Mouse (Mus musculus): ENCODE data around the gene Vmn1r80.
"Not testable (repeated sequence)": the region's sequence is repeated elsewhere in the genome, so short reads cannot be mapped to it uniquely, and the experiment has no call there.

The Vmn1r80 gene

GRCm38 (mm10) chr7:12188986-12189385 lies at the start of gene Vmn1r80:
Gene Vmn1r80 (plus strand): TSS chr7:12189286.
- no peak for DNase-seq (ENCODE audit: extremely low spot score)

- DNase-seq (ENCODE audit: extremely low spot score) = no peak
Observed at GRCm38 (mm10) chr7:12149957-12150356, 39.1 kb upstream of the Vmn1r80 start, which contains the start of gene Vmn1r78. Gene Vmn1r78 (plus strand): TSS chr7:12150257.

DNA sequence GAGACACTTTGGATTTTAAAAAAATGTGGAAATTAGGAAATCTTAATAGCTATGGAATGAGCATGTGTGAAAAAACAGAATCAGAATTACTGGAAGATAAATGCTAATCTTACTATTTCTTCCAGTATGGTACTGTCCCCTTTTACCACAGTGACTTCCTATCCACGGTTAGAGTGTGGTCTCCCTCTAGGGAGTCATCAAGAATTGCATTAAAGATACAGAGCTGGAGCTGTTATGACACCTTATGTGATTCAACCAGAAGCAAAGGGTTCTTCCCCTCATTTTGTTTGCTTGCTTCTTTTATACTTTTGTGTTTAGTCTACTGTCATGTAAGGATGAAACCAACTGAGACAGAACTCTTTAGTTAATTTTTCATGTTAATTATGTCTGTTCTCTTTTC lies 32.6 kb upstream of the Vmn1r80 start:
- not testable (repeated sequence) for DNase-seq (ENCODE audit: extremely low spot score)

DNA sequence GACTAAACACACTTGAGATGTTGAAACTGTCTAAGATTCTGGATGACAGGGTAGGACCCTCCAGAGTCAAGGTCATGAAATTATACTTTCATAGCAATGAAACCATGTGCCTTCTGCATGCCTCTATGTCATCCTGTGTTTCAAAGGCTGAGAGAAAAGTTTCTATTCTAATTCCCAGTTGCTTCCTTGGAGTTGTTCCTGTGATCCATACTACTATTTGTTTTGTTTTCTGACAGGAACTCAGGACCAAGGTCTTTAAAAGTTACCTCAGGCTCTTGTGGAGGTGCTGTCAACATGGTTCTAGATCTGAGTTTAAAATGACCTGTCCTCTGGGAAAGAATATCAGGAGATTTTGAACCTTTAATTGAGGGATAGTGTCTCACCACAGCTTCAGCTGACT lies 18.1 kb upstream of the Vmn1r80 start, which contains the start of gene Vmn1r79:
Vmn1r79 (plus strand) TSS at position 301 of the 400 bp plus-strand sequence.
- not testable (repeated sequence) for DNase-seq (ENCODE audit: extremely low spot score)

DNA sequence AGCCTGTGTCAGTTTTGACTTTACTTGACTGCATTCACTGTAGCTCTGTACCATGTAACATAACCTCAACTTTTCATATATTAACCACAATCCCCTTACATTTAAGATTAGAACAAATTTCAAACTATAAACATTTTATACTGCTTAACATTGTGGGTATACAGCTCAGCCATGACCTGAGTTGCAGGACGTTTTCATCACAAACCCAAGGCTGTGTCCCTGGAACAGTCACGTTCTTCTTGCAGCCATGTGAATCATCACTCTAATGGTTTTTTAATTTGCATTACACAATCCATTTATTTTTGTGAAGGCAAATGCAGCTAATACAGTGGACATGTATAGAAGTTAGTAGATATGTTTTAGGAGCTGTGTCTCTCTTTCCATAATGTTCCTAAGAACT lies 16.2 kb upstream of the Vmn1r80 start:
- DNase-seq (ENCODE audit: extremely low spot score) = not testable (repeated sequence)

- no peak for DNase-seq (ENCODE audit: extremely low spot score)
Observed at GRCm38 (mm10) chr7:12204141-12204540, 15.1 kb downstream of the Vmn1r80 start.
